Mouse (Mus musculus): Measurements from ENCODE around the gene Inhbb. TPM values are rescaled to one million over a fixed set of nuclear protein-coding genes. Genes with fewer than 3 reads are reported as not detected.

Gene Inhbb
- polyA plus RNA-seq, 1 experiment from 2014 or later, result 2.6 TPM

GRCm38 (mm10) chr1:119398640-119399039, 23.4 kb downstream of the Inhbb start:
- Histone ChIP-seq H3K9me3 (no peaks in the 10 kb centered on the region), H3K4me3 (no peak overlapping the region), H3K9ac (no peak overlapping the region), H3K4me2 (no peak overlapping the region), H3K36me3 (no peaks in the 10 kb centered on the region), H3K27me3 (no peaks in the 10 kb centered on the region), H3K4me1 (no peaks in the 10 kb centered on the region), H3K27ac (no peak overlapping the region)
- WGBS, result 65% methylated on average over 2 of the region's 2 CpGs
- no peak for ATAC-seq (ENCODE audit: insufficient number of reproducible peaks, low FRiP score, low TSS enrichment, low read depth)

- H3K9ac ChIP-seq, result no peak overlapping the region
- H3K4me2 ChIP-seq, result no peak overlapping the region
- 82% methylated on average over 7 of the region's 7 CpGs for WGBS
- H3K27me3 ChIP-seq, result no peaks in the 10 kb centered on the region
- ATAC-seq (ENCODE audit: insufficient number of reproducible peaks, low FRiP score, low TSS enrichment, low read depth), result no peak
- H3K9me3 ChIP-seq, result no peaks in the 10 kb centered on the region
- H3K4me1 ChIP-seq, result no peaks in the 10 kb centered on the region
- H3K4me3 ChIP-seq, result no peak overlapping the region
- H3K36me3 ChIP-seq, result no peaks in the 10 kb centered on the region
- no peak overlapping the region for H3K27ac ChIP-seq
Observed at GRCm38 (mm10) chr1:119397839-119398238, 24.2 kb downstream of the Inhbb start.

- Histone ChIP-seq H3K9ac (no peak overlapping the region), H3K27ac (no peak overlapping the region), H3K9me3 (no peaks in the 10 kb centered on the region), H3K36me3 (no peaks in the 10 kb centered on the region), H3K27me3 (peaks cover 7% of the 10 kb centered on the region; the same call in 1 of the 2 replicates), H3K4me2 (no peak overlapping the region), H3K4me3 (no peak overlapping the region), H3K4me1 (peaks cover 15% of the 10 kb centered on the region; the same call in 1 of the 2 replicates)
- 44% methylated on average over 3 of the region's 3 CpGs for WGBS
- no peak for ATAC-seq (ENCODE audit: insufficient number of reproducible peaks, low FRiP score, low TSS enrichment, low read depth)
Observed at GRCm38 (mm10) chr1:119391311-119391710, 30.7 kb downstream of the Inhbb start.

- Histone ChIP-seq H3K27ac (no peak overlapping the region), H3K36me3 (no peaks in the 10 kb centered on the region), H3K4me3 (no peak overlapping the region), H3K4me1 (peaks cover 15% of the 10 kb centered on the region; the same call in 1 of the 2 replicates), H3K9ac (no peak overlapping the region), H3K4me2 (no peak overlapping the region), H3K9me3 (no peaks in the 10 kb centered on the region), H3K27me3 (peaks cover 7% of the 10 kb centered on the region; the same call in 1 of the 2 replicates)
- 49% methylated on average over 4 of the region's 4 CpGs for WGBS
- no peak for ATAC-seq (ENCODE audit: insufficient number of reproducible peaks, low FRiP score, low TSS enrichment, low read depth)
Observed at GRCm38 (mm10) chr1:119390676-119391075, 31.4 kb downstream of the Inhbb start.

GRCm38 (mm10) chr1:119389771-119390500, 32.1 kb downstream of the Inhbb start:
- Histone ChIP-seq H3K27ac (no peak overlapping the region), H3K36me3 (no peaks in the 10 kb centered on the region), H3K4me1 (peaks cover 15% of the 10 kb centered on the region; the same call in 1 of the 2 replicates), H3K4me3 (no peak overlapping the region), H3K4me2 (no peak overlapping the region), H3K9me3 (no peaks in the 10 kb centered on the region), H3K27me3 (peaks cover 7% of the 10 kb centered on the region; the same call in 1 of the 2 replicates), H3K9ac (no peak overlapping the region)
- ATAC-seq (ENCODE audit: insufficient number of reproducible peaks, low FRiP score, low TSS enrichment, low read depth), result no peak
- WGBS, result 65% methylated on average over 7 of the region's 7 CpGs

GRCm38 (mm10) chr1:119388664-119389396, 33.2 kb downstream of the Inhbb start:
- no peak overlapping the region for H3K9ac ChIP-seq
- WGBS, result 8% methylated on average over 19 of the region's 19 CpGs
- no peaks in the 10 kb centered on the region for H3K36me3 ChIP-seq
- H3K9me3 ChIP-seq, result no peaks in the 10 kb centered on the region
- no peak overlapping the region for H3K4me3 ChIP-seq
- H3K4me1 ChIP-seq, result peaks cover 15% of the 10 kb centered on the region; the same call in 1 of the 2 replicates
- H3K27me3 ChIP-seq, result peaks cover 7% of the 10 kb centered on the region; the same call in 1 of the 2 replicates
- no peak overlapping the region for H3K27ac ChIP-seq
- peak; percentile 35; the same call in 1 of the 2 replicates for ATAC-seq (ENCODE audit: insufficient number of reproducible peaks, low FRiP score, low TSS enrichment, low read depth)
- no peak overlapping the region for H3K4me2 ChIP-seq

- no peaks in the 10 kb centered on the region for H3K9me3 ChIP-seq
- peaks cover 7% of the 10 kb centered on the region; the same call in 1 of the 2 replicates for H3K27me3 ChIP-seq
- WGBS, result 79% methylated on average over 3 of the region's 3 CpGs
- H3K4me2 ChIP-seq, result no peak overlapping the region
- H3K27ac ChIP-seq, result no peak overlapping the region
- H3K36me3 ChIP-seq, result no peaks in the 10 kb centered on the region
- no peak overlapping the region for H3K4me3 ChIP-seq
- H3K4me1 ChIP-seq, result peaks cover 9% of the 10 kb centered on the region; the same call in 1 of the 2 replicates
- H3K9ac ChIP-seq, result no peak overlapping the region
- ATAC-seq (ENCODE audit: insufficient number of reproducible peaks, low FRiP score, low TSS enrichment, low read depth), result no peak
Observed at GRCm38 (mm10) chr1:119386306-119386705, 35.7 kb downstream of the Inhbb start.

GRCm38 (mm10) chr1:119383916-119384315, 38.1 kb downstream of the Inhbb start:
- no peaks in the 10 kb centered on the region for H3K27me3 ChIP-seq
- H3K27ac ChIP-seq, result no peak overlapping the region
- no peak overlapping the region for H3K4me3 ChIP-seq
- WGBS, result 76% methylated on average over 10 of the region's 10 CpGs
- no peak overlapping the region for H3K4me2 ChIP-seq
- no peak for ATAC-seq (ENCODE audit: insufficient number of reproducible peaks, low FRiP score, low TSS enrichment, low read depth)
- H3K36me3 ChIP-seq, result no peaks in the 10 kb centered on the region
- H3K9ac ChIP-seq, result no peak overlapping the region
- no peaks in the 10 kb centered on the region for H3K9me3 ChIP-seq
- H3K4me1 ChIP-seq, result peaks cover 4% of the 10 kb centered on the region; the same call in 1 of the 2 replicates

- ATAC-seq (ENCODE audit: insufficient number of reproducible peaks, low FRiP score, low TSS enrichment, low read depth), result no peak
- Histone ChIP-seq H3K27me3 (no peaks in the 10 kb centered on the region), H3K36me3 (no peaks in the 10 kb centered on the region), H3K27ac (no peak overlapping the region), H3K4me1 (no peaks in the 10 kb centered on the region), H3K4me2 (no peak overlapping the region), H3K9ac (no peak overlapping the region), H3K4me3 (no peak overlapping the region), H3K9me3 (no peaks in the 10 kb centered on the region)
- WGBS, result 83% methylated on average over 4 of the region's 4 CpGs
Observed at GRCm38 (mm10) chr1:119380609-119381008, 41.4 kb downstream of the Inhbb start.

- WGBS, result 59% methylated on average over 5 of the region's 5 CpGs
- H3K4me1 ChIP-seq, result no peaks in the 10 kb centered on the region
Observed at GRCm38 (mm10) chr1:119375376-119375775, 46.7 kb downstream of the Inhbb start.

GRCm38 (mm10) chr1:119367546-119367945, 54.5 kb downstream of the Inhbb start:
- Histone ChIP-seq H3K27me3 (no peaks in the 10 kb centered on the region), H3K9ac (no peak overlapping the region), H3K27ac (no peak overlapping the region), H3K4me3 (no peak overlapping the region), H3K4me1 (0 out of 2 replicates have a peak, but pooled peaks cover 2% of the 10 kb centered on the region), H3K36me3 (no peaks in the 10 kb centered on the region), H3K4me2 (no peak overlapping the region), H3K9me3 (no peaks in the 10 kb centered on the region)
- 61% methylated on average over 12 of the region's 12 CpGs for WGBS
- ATAC-seq (ENCODE audit: insufficient number of reproducible peaks, low FRiP score, low TSS enrichment, low read depth), result no peak

More at GRCm38 (mm10) chr1:119375376-119375775, 46.7 kb downstream of the Inhbb start:
- Histone ChIP-seq H3K9me3 (no peaks in the 10 kb centered on the region), H3K36me3 (no peaks in the 10 kb centered on the region), H3K27ac (no peak overlapping the region), H3K4me2 (no peak overlapping the region), H3K9ac (no peak overlapping the region), H3K27me3 (no peaks in the 10 kb centered on the region), H3K4me3 (no peak overlapping the region)
- ATAC-seq (ENCODE audit: insufficient number of reproducible peaks, low FRiP score, low TSS enrichment, low read depth), result no peak

- no peak for ATAC-seq (ENCODE audit: insufficient number of reproducible peaks, low FRiP score, low TSS enrichment, low read depth)
Observed at GRCm38 (mm10) chr1:119366315-119366714, 55.7 kb downstream of the Inhbb start.

More at GRCm38 (mm10) chr1:119366315-119366714, 55.7 kb downstream of the Inhbb start:
- Histone ChIP-seq H3K36me3 (no peaks in the 10 kb centered on the region), H3K4me3 (no peak overlapping the region), H3K4me2 (no peak overlapping the region), H3K4me1 (0 out of 2 replicates have a peak, but pooled peaks cover 2% of the 10 kb centered on the region), H3K9me3 (no peaks in the 10 kb centered on the region), H3K9ac (no peak overlapping the region), H3K27ac (no peak overlapping the region), H3K27me3 (no peaks in the 10 kb centered on the region)
- 63% methylated on average over 6 of the region's 6 CpGs for WGBS
